Mouse (Mus musculus): ENCODE results near the gene Proser3. TPM values are rescaled to one million over a fixed set of nuclear protein-coding genes. Genes with fewer than 3 reads are reported as not detected.

Proser3 gene
- polyA plus RNA-seq, 1 experiment, result 8.5 TPM

GRCm38 (mm10) chr7:30557901-30558514 is 5.9 kb upstream of the Proser3 start:
- Histone ChIP-seq H3K4me1 (ENCODE audit: control insufficient read depth, insufficient read depth, insufficient read length) (peaks cover 9% of the 10 kb centered on the region), H3K27me3 (ENCODE audit: control insufficient read depth, insufficient read depth, low read length) (no peaks in the 10 kb centered on the region), H3K36me3 (ENCODE audit: control insufficient read depth, insufficient read depth, low read length) (peaks cover 19% of the 10 kb centered on the region), H3K27ac (ENCODE audit: insufficient read depth, low read length) (no peak overlapping the region), H3K4me3 (ENCODE audit: extremely low read depth, insufficient read depth, insufficient read length) (no peak overlapping the region)
- 93% methylated on average over 13 of the region's 13 CpGs for WGBS
- TF ChIP-seq CTCF (IDR thresholded peaks at IDR 0.05; ENCODE audit: extremely low read depth, insufficient read depth, insufficient read length, insufficient replicate concordance), result no peak
- TF ChIP-seq POLR2A (IDR thresholded peaks at IDR 0.05; ENCODE audit: low read depth, low read length), result no peak
- DNase-seq (ENCODE audit: low read depth in 1 of 2, low spot score in 2 of 2), result no peak

DNA sequence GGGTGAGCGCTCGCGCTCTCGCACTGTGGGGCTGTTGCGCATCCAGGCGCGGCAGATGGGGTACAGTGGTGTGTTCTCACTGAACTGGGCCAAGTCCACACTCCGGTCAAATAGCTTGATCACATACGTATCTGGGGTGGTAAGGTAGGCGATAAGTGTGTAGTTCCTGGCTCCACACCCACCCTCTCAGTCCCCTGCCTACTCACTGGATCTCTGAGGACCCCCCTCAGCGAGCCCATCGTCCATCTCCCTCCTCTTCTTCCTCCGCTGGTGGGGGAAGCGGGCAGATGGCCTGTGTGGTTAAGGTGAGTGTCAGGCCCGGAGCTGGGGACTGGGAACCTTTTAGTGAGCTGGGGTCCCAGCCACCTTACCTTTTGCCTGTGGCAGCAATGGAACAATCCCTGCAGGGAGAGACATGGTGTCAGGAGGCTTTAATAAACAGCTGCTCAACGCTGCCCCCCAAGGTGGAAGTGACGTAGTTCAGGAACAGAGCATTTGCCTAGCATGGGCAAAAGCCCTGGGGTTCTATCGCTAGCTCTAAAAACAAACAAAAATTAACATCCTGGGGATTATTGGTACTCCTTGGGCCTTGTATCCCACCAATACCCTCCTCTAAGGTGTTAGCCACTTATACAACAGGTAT is 4.9 kb upstream of the Proser3 start:
- 95% methylated on average over 18 of the region's 18 CpGs for WGBS
- no peak for DNase-seq (ENCODE audit: low read depth in 1 of 2, low spot score in 2 of 2)

GRCm38 (mm10) chr7:30553810-30554584 is 1.9 kb upstream of the Proser3 start:
- Histone ChIP-seq H3K27me3 (ENCODE audit: control insufficient read depth, insufficient read depth, low read length) (no peaks in the 10 kb centered on the region), H3K36me3 (ENCODE audit: control insufficient read depth, insufficient read depth, low read length) (peaks cover 19% of the 10 kb centered on the region), H3K4me1 (ENCODE audit: control insufficient read depth, insufficient read depth, insufficient read length) (peaks cover 9% of the 10 kb centered on the region), H3K27ac (ENCODE audit: insufficient read depth, low read length) (no peak overlapping the region), H3K4me3 (ENCODE audit: extremely low read depth, insufficient read depth, insufficient read length) (no peak overlapping the region)
- TF ChIP-seq POLR2A (IDR thresholded peaks at IDR 0.05; ENCODE audit: low read depth, low read length), result no peak
- 84% methylated on average over 22 of the region's 22 CpGs for WGBS
- DNase-seq (ENCODE audit: low read depth in 1 of 2, low spot score in 2 of 2), result no peak

More for the DNA sequence above, 4.9 kb upstream of the Proser3 start:
- peaks cover 19% of the 10 kb centered on the region for H3K36me3 ChIP-seq (ENCODE audit: control insufficient read depth, insufficient read depth, low read length)
- H3K27ac ChIP-seq (ENCODE audit: insufficient read depth, low read length), result no peak overlapping the region
- no peaks in the 10 kb centered on the region for H3K27me3 ChIP-seq (ENCODE audit: control insufficient read depth, insufficient read depth, low read length)
- H3K4me1 ChIP-seq (ENCODE audit: control insufficient read depth, insufficient read depth, insufficient read length), result peaks cover 9% of the 10 kb centered on the region
- H3K4me3 ChIP-seq (ENCODE audit: extremely low read depth, insufficient read depth, insufficient read length), result no peak overlapping the region
- TF ChIP-seq CTCF (IDR thresholded peaks at IDR 0.05; ENCODE audit: extremely low read depth, insufficient read depth, insufficient read length, insufficient replicate concordance) (no peak), POLR2A (IDR thresholded peaks at IDR 0.05; ENCODE audit: low read depth, low read length) (no peak)

GRCm38 (mm10) chr7:30553021-30553589 is 1.0 kb upstream of the Proser3 start:
- H3K4me3 ChIP-seq (ENCODE audit: extremely low read depth, insufficient read depth, insufficient read length), result peak overlapping the region; percentile 77
- TF ChIP-seq POLR2A (IDR thresholded peaks at IDR 0.05; ENCODE audit: low read depth, low read length) (no peak), CTCF (IDR thresholded peaks at IDR 0.05; ENCODE audit: extremely low read depth, insufficient read depth, insufficient read length, insufficient replicate concordance) (no peak)
- H3K4me1 ChIP-seq (ENCODE audit: control insufficient read depth, insufficient read depth, insufficient read length), result peaks cover 5% of the 10 kb centered on the region
- peak overlapping the region; percentile 81 for H3K27ac ChIP-seq (ENCODE audit: insufficient read depth, low read length)
- H3K27me3 ChIP-seq (ENCODE audit: control insufficient read depth, insufficient read depth, low read length), result no peaks in the 10 kb centered on the region
- 6% methylated on average over 23 of the region's 23 CpGs for WGBS
- DNase-seq (ENCODE audit: low read depth in 1 of 2, low spot score in 2 of 2), result no peak
- H3K36me3 ChIP-seq (ENCODE audit: control insufficient read depth, insufficient read depth, low read length), result peaks cover 19% of the 10 kb centered on the region

DNA sequence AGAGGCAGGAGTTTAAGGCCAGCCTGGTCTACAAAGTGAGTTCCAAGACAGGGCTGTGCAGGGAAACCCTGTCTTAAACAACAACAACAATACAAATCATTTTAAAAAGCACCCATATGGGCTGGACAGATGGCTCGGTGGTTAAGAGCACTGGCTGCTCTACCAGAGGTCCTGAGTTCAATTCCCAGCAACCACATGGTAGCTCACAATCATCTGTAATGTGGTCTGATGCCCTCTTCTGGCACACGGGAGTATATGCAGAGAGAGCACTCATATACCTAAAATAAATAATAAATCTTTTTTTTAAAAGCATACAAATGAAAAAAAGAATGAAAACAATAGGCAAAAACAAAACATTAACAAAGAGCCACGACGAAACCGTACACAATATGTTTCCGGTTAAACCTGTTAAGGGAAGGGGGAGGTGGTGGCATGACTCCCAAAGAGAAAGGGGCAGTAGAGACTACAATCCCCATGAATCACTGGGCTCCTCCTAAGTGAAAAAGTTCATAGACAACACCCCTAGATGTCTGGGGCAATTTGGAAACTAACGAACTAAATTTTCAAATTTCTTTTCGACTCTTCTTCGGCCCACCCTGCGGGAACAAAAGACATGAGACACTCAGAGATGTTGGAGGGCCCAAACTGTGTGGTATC is 526 bp downstream of the Proser3 start:
- Histone ChIP-seq H3K4me3 (ENCODE audit: extremely low read depth, insufficient read depth, insufficient read length) (peak overlapping the region; percentile 87), H3K4me1 (ENCODE audit: control insufficient read depth, insufficient read depth, insufficient read length) (peaks cover 5% of the 10 kb centered on the region), H3K27ac (ENCODE audit: insufficient read depth, low read length) (peak overlapping the region; percentile 99), H3K27me3 (ENCODE audit: control insufficient read depth, insufficient read depth, low read length) (no peaks in the 10 kb centered on the region), H3K36me3 (ENCODE audit: control insufficient read depth, insufficient read depth, low read length) (peaks cover 10% of the 10 kb centered on the region)
- peak in 1 of 2 experiments; percentile 30 for DNase-seq (ENCODE audit: low read depth in 1 of 2, low spot score in 2 of 2)
- TF ChIP-seq CTCF (IDR thresholded peaks at IDR 0.05; ENCODE audit: extremely low read depth, insufficient read depth, insufficient read length, insufficient replicate concordance) (no peak), POLR2A (IDR thresholded peaks at IDR 0.05; ENCODE audit: low read depth, low read length) (no peak)
- 1% methylated on average over 10 of the region's 10 CpGs for WGBS

DNA sequence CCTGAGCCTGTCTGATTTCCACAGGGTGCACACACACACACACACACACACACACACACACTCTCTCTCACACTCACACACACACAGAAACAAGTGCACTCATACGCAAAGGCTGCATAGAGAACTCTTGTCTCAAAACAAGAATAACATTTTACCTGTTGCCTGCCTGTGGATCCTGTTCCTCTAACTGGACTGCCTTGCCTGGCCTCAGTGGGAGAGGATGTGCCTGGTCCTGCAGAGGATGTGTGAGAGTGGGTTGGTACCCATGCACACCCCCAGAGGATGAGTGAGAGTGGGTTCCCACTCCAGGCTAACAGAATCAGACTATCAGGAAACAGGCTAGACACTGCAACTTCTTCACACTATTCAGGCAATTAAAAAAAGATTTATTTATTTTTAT is 1.5 kb downstream of the Proser3 start:
- TF ChIP-seq CTCF (IDR thresholded peaks at IDR 0.05; ENCODE audit: extremely low read depth, insufficient read depth, insufficient read length, insufficient replicate concordance), result no peak
- TF ChIP-seq POLR2A (IDR thresholded peaks at IDR 0.05; ENCODE audit: low read depth, low read length), result no peak
- 92% methylated on average over 1 of the region's 1 CpGs for WGBS
- H3K4me3 ChIP-seq (ENCODE audit: extremely low read depth, insufficient read depth, insufficient read length), result no peak overlapping the region
- peaks cover 5% of the 10 kb centered on the region for H3K4me1 ChIP-seq (ENCODE audit: control insufficient read depth, insufficient read depth, insufficient read length)
- H3K27ac ChIP-seq (ENCODE audit: insufficient read depth, low read length), result no peak overlapping the region
- no peaks in the 10 kb centered on the region for H3K27me3 ChIP-seq (ENCODE audit: control insufficient read depth, insufficient read depth, low read length)
- H3K36me3 ChIP-seq (ENCODE audit: control insufficient read depth, insufficient read depth, low read length), result peaks cover 5% of the 10 kb centered on the region
- DNase-seq (ENCODE audit: low read depth in 1 of 2, low spot score in 2 of 2), result no peak
